Mouse (Mus musculus): Measurements from ENCODE around the gene Mrpl16. TPM values are rescaled to one million over a fixed set of nuclear protein-coding genes. Genes with fewer than 3 reads are reported as not detected.

The Mrpl16 gene
- polyA plus RNA-seq, 1 experiment from 2014 or later = 46.0 TPM

GRCm38 (mm10) chr19:11807822-11808221, 37.6 kb downstream of the Mrpl16 start:
- Histone ChIP-seq H3K27me3 (no peaks in the 10 kb centered on the region), H3K27ac (no peak overlapping the region), H3K36me3 (no peaks in the 10 kb centered on the region), H3K4me3 (no peak overlapping the region), H3K4me2 (replicated peaks) (no peak overlapping the region), H3K9me3 (no peaks in the 10 kb centered on the region), H3K9ac (no peak overlapping the region), H3K4me1 (no peaks in the 10 kb centered on the region)
- 72% methylated on average over 6 of the region's 6 CpGs for WGBS
- no peak for ATAC-seq (ENCODE audit: low FRiP score, low read depth)

- ATAC-seq (ENCODE audit: low FRiP score, low read depth) = no peak
- WGBS = 86% methylated on average over 2 of the region's 2 CpGs
- Histone ChIP-seq H3K36me3 (no peaks in the 10 kb centered on the region), H3K4me2 (replicated peaks) (no peak overlapping the region), H3K9me3 (no peaks in the 10 kb centered on the region), H3K27me3 (no peaks in the 10 kb centered on the region), H3K9ac (no peak overlapping the region), H3K4me3 (no peak overlapping the region), H3K27ac (no peak overlapping the region), H3K4me1 (no peaks in the 10 kb centered on the region)
These were observed 38.3 kb downstream of the Mrpl16 start for GRCm38 (mm10) chr19:11808452-11808851.

GRCm38 (mm10) chr19:11810003-11810758, 40.0 kb downstream of the Mrpl16 start:
- Histone ChIP-seq H3K4me3 (no peak overlapping the region), H3K9ac (no peak overlapping the region), H3K9me3 (no peaks in the 10 kb centered on the region), H3K27ac (no peak overlapping the region), H3K4me2 (replicated peaks) (no peak overlapping the region), H3K4me1 (no peaks in the 10 kb centered on the region), H3K27me3 (peaks cover 7% of the 10 kb centered on the region), H3K36me3 (no peaks in the 10 kb centered on the region)
- ATAC-seq (ENCODE audit: low FRiP score, low read depth) = no peak
- WGBS = 74% methylated on average over 5 of the region's 5 CpGs

- Histone ChIP-seq H3K9me3 (no peaks in the 10 kb centered on the region), H3K4me3 (no peak overlapping the region), H3K4me2 (replicated peaks) (no peak overlapping the region), H3K4me1 (no peaks in the 10 kb centered on the region), H3K27me3 (peaks cover 13% of the 10 kb centered on the region), H3K36me3 (no peaks in the 10 kb centered on the region), H3K9ac (no peak overlapping the region), H3K27ac (no peak overlapping the region)
- no peak for ATAC-seq (ENCODE audit: low FRiP score, low read depth)
- WGBS = 67% methylated on average over 1 of the region's 1 CpGs
These were observed 40.7 kb downstream of the Mrpl16 start for GRCm38 (mm10) chr19:11810856-11811255.

- Histone ChIP-seq H3K9me3 (no peaks in the 10 kb centered on the region), H3K4me2 (replicated peaks) (no peak overlapping the region), H3K27ac (no peak overlapping the region), H3K36me3 (no peaks in the 10 kb centered on the region), H3K4me3 (no peak overlapping the region), H3K9ac (no peak overlapping the region), H3K27me3 (peaks cover 23% of the 10 kb centered on the region), H3K4me1 (no peaks in the 10 kb centered on the region)
- no peak for ATAC-seq (ENCODE audit: low FRiP score, low read depth)
- 67% methylated on average over 5 of the region's 5 CpGs for WGBS
These were observed 41.6 kb downstream of the Mrpl16 start for GRCm38 (mm10) chr19:11811688-11812365.

- 85% methylated on average over 4 of the region's 4 CpGs for WGBS
- no peaks in the 10 kb centered on the region for H3K4me1 ChIP-seq
- H3K36me3 ChIP-seq = no peaks in the 10 kb centered on the region
- H3K4me2 ChIP-seq (replicated peaks) = no peak overlapping the region
- no peaks in the 10 kb centered on the region for H3K9me3 ChIP-seq
- no peak overlapping the region for H3K4me3 ChIP-seq
- H3K27me3 ChIP-seq = peaks cover 36% of the 10 kb centered on the region
- H3K9ac ChIP-seq = no peak overlapping the region
- ATAC-seq (ENCODE audit: low FRiP score, low read depth) = no peak
- no peak overlapping the region for H3K27ac ChIP-seq
These were observed 42.9 kb downstream of the Mrpl16 start for GRCm38 (mm10) chr19:11813136-11813535.

GRCm38 (mm10) chr19:11813649-11814048, 43.5 kb downstream of the Mrpl16 start:
- no peak for ATAC-seq (ENCODE audit: low FRiP score, low read depth)
- H3K9me3 ChIP-seq = no peaks in the 10 kb centered on the region
- WGBS = 19% methylated on average over 8 of the region's 8 CpGs
- no peak overlapping the region for H3K9ac ChIP-seq
- no peak overlapping the region for H3K4me2 ChIP-seq (replicated peaks)
- H3K36me3 ChIP-seq = no peaks in the 10 kb centered on the region
- H3K27me3 ChIP-seq = peaks cover 41% of the 10 kb centered on the region
- no peaks in the 10 kb centered on the region for H3K4me1 ChIP-seq
- H3K4me3 ChIP-seq = no peak overlapping the region
- no peak overlapping the region for H3K27ac ChIP-seq

GRCm38 (mm10) chr19:11814742-11815333, 44.6 kb downstream of the Mrpl16 start:
- Histone ChIP-seq H3K9me3 (no peaks in the 10 kb centered on the region), H3K27me3 (peaks cover 53% of the 10 kb centered on the region), H3K4me3 (no peak overlapping the region), H3K4me2 (replicated peaks) (no peak overlapping the region), H3K9ac (no peak overlapping the region), H3K4me1 (peaks cover 5% of the 10 kb centered on the region), H3K27ac (no peak overlapping the region), H3K36me3 (no peaks in the 10 kb centered on the region)
- 83% methylated on average over 6 of the region's 6 CpGs for WGBS
- ATAC-seq (ENCODE audit: low FRiP score, low read depth) = no peak

GRCm38 (mm10) chr19:11816706-11817105, 46.5 kb downstream of the Mrpl16 start:
- H3K9ac ChIP-seq = no peak overlapping the region
- H3K27me3 ChIP-seq = peaks cover 63% of the 10 kb centered on the region
- ATAC-seq (ENCODE audit: low FRiP score, low read depth) = no peak
- no peak overlapping the region for H3K27ac ChIP-seq
- no peak overlapping the region for H3K4me2 ChIP-seq (replicated peaks)
- H3K36me3 ChIP-seq = no peaks in the 10 kb centered on the region
- H3K4me1 ChIP-seq = peaks cover 5% of the 10 kb centered on the region
- H3K9me3 ChIP-seq = no peaks in the 10 kb centered on the region
- 14% methylated on average over 6 of the region's 6 CpGs for WGBS
- H3K4me3 ChIP-seq = no peak overlapping the region

GRCm38 (mm10) chr19:11817586-11817985, 47.4 kb downstream of the Mrpl16 start:
- Histone ChIP-seq H3K9ac (no peak overlapping the region), H3K4me2 (replicated peaks) (peak overlapping the region; percentile 96), H3K27me3 (peaks cover 63% of the 10 kb centered on the region), H3K9me3 (no peaks in the 10 kb centered on the region), H3K36me3 (no peaks in the 10 kb centered on the region), H3K4me3 (peak overlapping the region; percentile 66), H3K4me1 (peaks cover 5% of the 10 kb centered on the region), H3K27ac (no peak overlapping the region)
- WGBS = 8% methylated on average over 5 of the region's 5 CpGs
- no peak for ATAC-seq (ENCODE audit: low FRiP score, low read depth)

GRCm38 (mm10) chr19:11818199-11819142, 48.3 kb downstream of the Mrpl16 start:
- Histone ChIP-seq H3K27me3 (peaks cover 63% of the 10 kb centered on the region), H3K9ac (peak overlapping the region; percentile 76), H3K4me1 (peaks cover 5% of the 10 kb centered on the region), H3K27ac (no peak overlapping the region), H3K9me3 (no peaks in the 10 kb centered on the region), H3K4me2 (replicated peaks) (peak overlapping the region; percentile 96), H3K36me3 (no peaks in the 10 kb centered on the region), H3K4me3 (peak overlapping the region; percentile 66)
- under 1% methylated on average over 61 of the region's 83 CpGs for WGBS
- peak; percentile 79 for ATAC-seq (ENCODE audit: low FRiP score, low read depth)

Data from limb, embryonic 13.5 days (tissue).